Mouse (Mus musculus) CD4-positive naive resting alpha-beta T cell, adult 76 days (primary cell): Measurements from ENCODE around the gene Olfr556. TPM values are rescaled to one million over a fixed set of nuclear protein-coding genes. Genes with fewer than 3 reads are reported as not detected.

Experiments
- total RNA-seq: library from RNA; stranded (reverse); gene quantifications from one replicate; pipeline ENCODE4 v1.2.4, GENCODE M21; 2023

The Olfr556 gene
- not detected for total RNA-seq

DNA sequence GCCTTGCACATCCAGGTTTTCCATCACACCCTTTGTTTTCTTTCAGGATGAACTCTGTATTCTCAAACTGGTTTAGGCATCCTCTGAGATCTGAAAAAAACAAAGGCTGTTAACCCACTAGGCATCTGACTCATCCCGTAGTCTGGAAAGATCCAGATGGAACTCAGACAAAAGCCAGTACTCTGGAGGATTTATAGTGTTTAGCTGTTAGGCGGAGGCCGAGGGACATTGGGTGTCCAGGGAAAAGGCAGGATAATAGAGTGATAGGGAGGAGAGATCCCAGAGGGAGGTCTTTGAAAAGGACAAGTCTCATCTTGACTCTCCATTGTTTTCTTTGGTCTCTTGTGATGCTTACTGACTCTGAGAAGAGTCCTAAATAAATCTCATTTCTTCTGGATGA, at the start of gene Olfr556:
Gene Olfr556 (plus strand): TSS at position 301 of the 400 bp plus-strand sequence.

GRCm38 (mm10) chr7:102618118-102618517, 46.6 kb upstream of the Olfr556 start, which contains the start of gene Olfr553:
Gene Olfr553, minus strand, starts transcription at chr7:102618218.

DNA sequence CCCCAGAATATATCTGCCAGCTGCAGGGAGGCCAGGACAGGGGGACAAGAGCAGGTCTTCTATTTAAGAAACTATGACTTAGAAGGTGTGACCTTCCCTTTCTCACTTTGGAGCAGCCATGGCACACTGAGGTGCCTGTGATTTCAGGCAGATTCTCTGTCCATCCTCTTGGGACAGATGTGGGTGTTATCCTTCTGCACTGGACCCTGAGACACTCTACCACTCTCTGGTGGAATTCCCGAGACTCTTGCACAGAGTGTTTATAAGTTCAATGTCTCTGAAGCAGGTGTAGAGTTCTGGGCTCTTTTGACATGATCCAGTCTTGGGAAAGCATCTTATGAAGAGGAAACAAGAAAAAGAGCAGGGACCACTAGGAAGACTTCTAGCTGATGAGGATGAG, 26.6 kb upstream of the Olfr556 start, which contains the start of gene Olfr554:
Gene Olfr554 (plus strand): TSS at position 301 of the 400 bp plus-strand sequence.

DNA sequence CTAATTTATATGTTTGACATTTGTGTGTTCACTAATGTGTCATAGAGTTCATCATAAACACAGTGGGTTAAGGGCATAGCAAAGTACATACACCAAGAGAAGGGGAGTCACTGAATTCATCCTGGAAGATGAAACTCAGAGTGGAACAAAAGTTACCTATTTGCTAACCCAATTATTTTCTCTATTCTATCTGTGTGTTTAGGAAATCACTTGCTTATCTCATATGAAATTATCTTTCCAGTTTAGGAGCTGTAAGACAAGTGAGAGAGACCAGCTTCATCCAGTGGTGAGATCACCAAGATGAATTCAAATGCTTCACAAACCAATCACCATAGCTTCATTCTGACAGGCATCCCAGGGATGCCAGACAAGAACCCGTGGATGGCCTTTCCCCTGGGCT, 6.2 kb upstream of the Olfr556 start, which contains the start of gene Olfr555:
Gene Olfr555 (plus strand): TSS at position 301 of the 400 bp plus-strand sequence.

GRCm38 (mm10) chr7:102686944-102687501, 22.3 kb downstream of the Olfr556 start, which contains the start of gene Trim68:
Gene Trim68, minus strand, starts transcription at chr7:102687327.

DNA sequence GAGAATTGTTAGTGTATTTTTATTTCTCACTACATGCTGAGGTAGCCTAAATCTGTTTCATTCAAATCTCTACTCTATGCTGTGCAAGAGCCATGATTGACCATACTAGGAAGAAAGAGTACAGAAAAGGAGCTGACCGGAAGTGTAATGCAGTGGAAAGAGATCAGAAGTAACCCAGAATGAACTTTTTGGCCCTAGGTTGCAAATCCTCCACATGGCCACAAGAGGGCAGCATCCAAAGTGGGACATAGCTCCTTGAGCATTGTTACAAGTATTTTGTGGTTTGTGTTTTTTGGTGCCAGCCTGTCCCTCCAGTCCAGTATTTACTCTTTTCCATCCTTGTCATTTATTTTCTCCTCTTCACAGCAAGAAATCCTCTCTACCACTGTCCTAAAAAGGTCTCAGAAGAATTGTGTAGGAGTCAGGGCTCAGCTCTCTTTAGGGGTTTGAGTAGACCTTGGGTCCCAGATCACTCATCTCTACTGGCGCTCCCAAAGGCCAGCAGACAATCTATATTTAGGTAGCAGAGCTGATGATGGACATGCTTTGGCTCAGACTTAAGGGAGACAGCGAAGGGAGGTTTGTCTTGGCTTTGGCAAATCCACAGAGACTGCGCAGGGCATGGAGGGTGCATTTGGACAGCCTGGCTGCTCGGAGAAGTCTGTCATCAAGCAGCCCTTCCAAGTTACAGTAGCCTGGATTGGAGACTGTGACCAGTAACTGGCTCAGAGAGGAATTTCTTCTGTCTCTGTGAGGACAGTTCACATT, 30.8 kb downstream of the Olfr556 start, which contains the start of gene Olfr557:
Gene Olfr557 (plus strand): TSS at position 553 of the 768 bp plus-strand sequence.

GRCm38 (mm10) chr7:102701915-102702314, 37.2 kb downstream of the Olfr556 start, which contains the start of gene Olfr558:
Gene Olfr558, plus strand, starts transcription at chr7:102702215.

GRCm38 (mm10) chr7:102718970-102719369, 54.3 kb downstream of the Olfr556 start, which contains the start of gene Olfr33:
Gene Olfr33, minus strand, starts transcription at chr7:102719070.

Other genes starting within 250 kb of the Olfr556 start
- gene Rrm1, start 223.2 kb upstream of the Olfr556 start, total RNA-seq = 40.0 TPM
- gene Olfr543, start 183.2 kb upstream of the Olfr556 start, total RNA-seq = not detected
- not detected for gene Olfr544, start 176.6 kb upstream of the Olfr556 start, total RNA-seq
- not detected for gene Olfr545, start 165.3 kb upstream of the Olfr556 start, total RNA-seq
- gene Olfr547, start 130.2 kb upstream of the Olfr556 start, total RNA-seq = not detected
- not detected for gene Olfr548-ps1, start 124.0 kb upstream of the Olfr556 start, total RNA-seq
- gene Olfr549, start 115.0 kb upstream of the Olfr556 start, total RNA-seq = not detected
- gene Trim21, start 99.4 kb upstream of the Olfr556 start, total RNA-seq = 43.5 TPM
- gene Olfr550, start 93.5 kb upstream of the Olfr556 start, total RNA-seq = not detected
- gene Olfr551, start 73.0 kb upstream of the Olfr556 start, total RNA-seq = not detected
- 0.23 TPM for gene Olfr552, start 67.1 kb upstream of the Olfr556 start, total RNA-seq
- gene Olfr553, start 46.7 kb upstream of the Olfr556 start, total RNA-seq = not detected
- not detected for gene Olfr554, start 26.5 kb upstream of the Olfr556 start, total RNA-seq
- not detected for gene Olfr555, start 6.1 kb upstream of the Olfr556 start, total RNA-seq
- gene Trim68, start 22.4 kb downstream of the Olfr556 start, total RNA-seq = 11.8 TPM
- not detected for gene Olfr557, start 31.0 kb downstream of the Olfr556 start, total RNA-seq
- not detected for gene Olfr558, start 37.3 kb downstream of the Olfr556 start, total RNA-seq
- not detected for gene Olfr33, start 54.2 kb downstream of the Olfr556 start, total RNA-seq
- gene Olfr559, start 62.6 kb downstream of the Olfr556 start, total RNA-seq = not detected
- not detected for gene Olfr560, start 94.5 kb downstream of the Olfr556 start, total RNA-seq
- gene Olfr78, start 94.6 kb downstream of the Olfr556 start, total RNA-seq = not detected
- not detected for gene Olfr561, start 106.3 kb downstream of the Olfr556 start, total RNA-seq
- not detected for gene Olfr564, start 138.6 kb downstream of the Olfr556 start, total RNA-seq
- not detected for gene Olfr566, start 193.9 kb downstream of the Olfr556 start, total RNA-seq
- not detected for gene Olfr568, start 212.2 kb downstream of the Olfr556 start, total RNA-seq
- not detected for gene Olfr569, start 226.0 kb downstream of the Olfr556 start, total RNA-seq
- not detected for gene Olfr570, start 229.7 kb downstream of the Olfr556 start, total RNA-seq